Mouse (Mus musculus) C2C12 (cell line): ENCODE measurements at regions not wholly inside any gene's neighbourhood (a gene's known extent, or its start where the extent isn't known, plus 50 kb on each side); places are given as distances from the start of the nearest gene placed in this dataset.

Source experiments
- CTCF ChIP-seq: IDR thresholded peaks from one replicate; pipeline ENCODE4 v1.5.1; 2011; ENCODE audit not compliant: control insufficient read depth, insufficient read depth, insufficient read length
- MAX ChIP-seq: IDR thresholded peaks from one replicate; pipeline ENCODE4 v1.6.1; 2011; ENCODE audit warnings: mild to moderate bottlenecking, control low read depth

DNA sequence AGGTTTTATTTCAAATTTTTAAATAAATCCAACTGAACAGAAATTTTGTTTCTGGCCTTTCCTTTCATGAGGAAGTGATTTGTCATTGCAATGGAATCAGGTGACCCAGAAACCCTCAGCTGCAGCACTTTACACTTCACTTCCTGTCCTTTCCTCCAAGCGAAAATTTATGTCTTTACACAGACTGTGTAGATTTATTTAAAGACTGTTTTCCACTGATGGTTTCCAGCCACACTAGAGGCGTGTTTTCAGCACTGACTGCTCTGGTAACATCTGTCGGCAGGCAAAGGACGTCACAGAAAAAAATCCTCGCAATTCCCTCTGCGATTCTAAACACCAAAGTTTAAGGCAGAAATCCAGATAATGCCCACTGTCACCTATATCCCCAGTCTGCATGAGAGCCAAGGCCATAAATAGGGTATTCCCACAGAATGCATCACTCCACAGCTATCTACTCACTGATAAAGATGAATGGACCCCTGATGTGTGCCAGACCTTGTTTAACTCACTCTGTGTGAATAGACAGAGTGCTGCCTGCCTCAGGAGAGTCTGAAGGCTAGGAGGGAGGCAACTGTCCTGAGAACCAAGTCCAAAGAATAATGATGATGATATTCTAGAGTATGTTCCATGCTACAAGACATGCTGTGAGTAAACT is 247.9 kb downstream of the 4930544G11Rik start:
- TF ChIP-seq CTCF = no peak
- no peak for TF ChIP-seq MAX
